Mouse (Mus musculus): ENCODE measurements around the gene Mt2.

Gene Mt2

DNA sequence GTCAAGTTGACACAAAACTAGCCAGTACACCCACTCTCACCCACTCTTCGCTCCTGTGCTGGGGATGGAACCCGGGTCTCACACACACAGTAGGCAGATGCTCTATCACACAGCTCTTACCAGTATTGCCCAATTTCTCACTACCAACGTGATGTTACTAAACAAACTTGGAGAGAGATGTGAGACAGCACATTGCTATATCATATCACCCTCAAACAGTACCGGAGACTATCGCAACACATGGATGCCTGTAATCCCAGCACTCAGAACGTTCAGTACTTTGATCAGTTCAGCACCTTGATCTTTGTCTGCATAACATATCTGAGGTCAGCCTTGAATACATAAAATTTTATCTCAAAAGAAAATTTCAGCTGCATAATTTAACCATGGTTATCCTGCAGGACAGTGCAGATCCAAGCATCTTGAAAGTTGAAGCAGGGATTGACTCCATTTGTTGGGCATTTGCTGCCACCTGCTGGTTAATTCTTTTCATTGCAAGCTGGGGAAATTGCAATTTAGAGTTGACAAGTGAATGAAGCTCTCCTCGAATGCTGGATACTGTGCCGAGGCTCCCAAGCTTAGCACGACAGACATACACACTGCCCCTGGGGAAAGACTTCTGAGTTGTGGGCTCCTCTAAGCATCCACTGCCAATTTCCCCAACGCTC, 26.9 kb downstream of the Mt2 start:
- peak; percentile 90 for DNase-seq (ENCODE audit: low read depth, low spot score)

DNA sequence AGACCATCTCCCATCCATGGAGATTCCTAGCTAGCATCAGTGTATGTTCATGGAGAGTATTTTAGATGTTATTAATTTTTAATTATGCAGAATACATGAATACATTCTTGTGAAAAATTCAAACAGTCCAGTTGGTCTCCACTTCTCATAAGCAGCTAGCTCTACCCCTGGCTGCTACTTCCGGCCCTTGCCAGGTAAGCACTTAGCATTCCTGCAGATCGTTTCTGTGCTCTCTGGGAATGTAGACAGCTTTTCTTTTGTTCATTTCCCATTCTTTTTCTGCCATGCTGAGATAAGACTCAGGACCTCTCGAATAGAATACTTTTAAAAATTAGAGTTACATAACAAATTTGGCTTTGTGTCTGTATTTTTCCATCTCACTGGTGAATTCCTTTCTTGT, 31.6 kb downstream of the Mt2 start:
- no peak for DNase-seq (ENCODE audit: low read depth, low spot score)

DNA sequence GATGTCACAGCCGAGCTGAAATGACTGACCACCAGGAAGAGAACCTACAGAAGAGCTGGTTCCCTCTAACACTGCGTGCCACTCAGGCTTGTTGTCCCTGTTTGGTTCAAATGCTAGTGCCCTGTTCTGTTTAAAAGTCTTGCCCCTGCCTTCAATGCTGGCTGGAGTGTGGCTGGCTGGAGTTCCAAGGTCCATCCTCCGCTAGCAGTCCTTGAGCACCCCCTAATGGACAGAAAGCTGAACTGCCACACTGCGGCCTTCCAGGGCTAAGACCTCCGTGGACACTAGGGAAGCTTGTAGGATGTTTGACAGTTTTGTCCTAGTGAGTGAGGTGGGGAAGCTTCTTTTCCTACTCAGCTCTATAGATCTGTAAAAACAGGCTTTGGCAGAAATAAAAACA, 33.3 kb downstream of the Mt2 start:
- peak; percentile 90 for DNase-seq (ENCODE audit: low read depth, low spot score)

DNA sequence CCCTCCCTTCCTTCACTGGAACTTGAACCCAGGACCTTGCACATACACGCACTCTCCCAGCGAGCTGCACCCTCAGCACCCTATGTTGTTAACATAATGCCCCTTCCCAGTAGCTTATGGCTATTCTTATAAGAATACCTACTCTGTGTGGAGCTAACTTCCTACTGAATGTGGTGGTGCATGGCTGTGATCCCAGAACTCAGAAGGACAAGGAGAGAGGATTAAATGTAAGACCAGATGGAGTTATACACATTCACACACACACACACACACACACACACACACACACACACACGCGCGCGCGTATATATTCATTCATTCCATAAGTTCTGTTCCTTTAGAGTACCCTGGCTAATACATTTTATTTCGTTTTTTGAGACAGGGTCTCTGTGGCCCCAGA, 33.8 kb downstream of the Mt2 start:
- no peak for DNase-seq (ENCODE audit: low read depth, low spot score)

DNA sequence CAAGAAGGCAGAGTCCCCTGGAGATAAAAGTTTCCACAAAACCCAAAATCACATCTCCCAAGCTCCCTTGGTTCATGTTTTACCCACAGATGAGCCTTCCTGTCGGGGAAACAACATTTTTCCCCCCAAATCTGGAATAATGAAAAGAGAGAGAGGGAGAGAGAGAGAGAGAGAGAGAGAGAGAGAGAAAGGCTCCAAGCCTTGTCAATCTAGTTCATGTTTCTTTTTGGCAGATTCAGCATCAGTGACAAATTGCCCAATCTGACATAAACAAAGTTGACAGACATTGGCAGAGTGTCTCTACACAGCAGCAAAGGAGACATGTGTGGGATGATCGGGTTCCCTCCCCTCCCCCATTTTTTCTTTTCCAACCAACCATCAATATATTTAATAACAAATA, 35.0 kb downstream of the Mt2 start:
- no peak for DNase-seq (ENCODE audit: low read depth, low spot score)

DNA sequence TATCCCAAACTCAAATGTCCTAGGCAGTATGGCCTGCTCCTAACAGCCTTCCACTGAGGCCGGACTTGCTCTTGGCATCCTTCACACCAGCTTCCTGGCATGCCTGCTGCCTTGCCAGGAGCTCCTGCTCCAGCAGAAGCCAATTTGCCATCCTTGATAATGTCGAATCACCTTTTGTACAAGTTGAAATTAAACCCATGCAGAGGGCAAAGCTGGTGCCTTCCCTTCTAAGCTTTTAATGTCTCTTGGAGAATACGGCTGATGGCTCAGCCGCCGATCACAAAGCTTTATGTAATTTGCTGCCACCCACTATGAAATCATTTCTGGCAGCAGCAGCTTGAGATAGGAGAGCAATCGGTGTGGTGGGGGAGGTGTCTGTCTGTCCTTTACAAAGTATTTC, 37.2 kb downstream of the Mt2 start:
- no peak for DNase-seq (ENCODE audit: low read depth, low spot score)

DNA sequence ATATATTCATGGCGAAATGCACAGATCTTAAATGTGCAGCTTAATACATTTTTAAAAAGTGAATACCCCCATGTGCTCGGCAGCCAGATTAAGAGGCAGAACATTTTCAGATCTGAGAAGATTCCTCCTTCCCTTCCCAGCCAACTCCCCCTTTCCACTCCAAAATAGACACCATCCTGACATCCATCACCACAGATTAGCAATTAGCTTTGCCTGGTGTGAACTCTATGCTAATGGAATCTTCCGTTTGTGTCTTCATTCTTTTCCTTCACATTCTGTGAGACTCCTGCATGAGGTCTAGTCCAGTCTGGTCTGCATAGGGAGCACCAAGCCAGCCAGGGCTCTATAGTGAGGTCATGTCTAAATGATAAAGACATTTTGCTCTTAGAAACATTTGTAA, 37.8 kb downstream of the Mt2 start:
- no peak for DNase-seq (ENCODE audit: low read depth, low spot score)

DNA sequence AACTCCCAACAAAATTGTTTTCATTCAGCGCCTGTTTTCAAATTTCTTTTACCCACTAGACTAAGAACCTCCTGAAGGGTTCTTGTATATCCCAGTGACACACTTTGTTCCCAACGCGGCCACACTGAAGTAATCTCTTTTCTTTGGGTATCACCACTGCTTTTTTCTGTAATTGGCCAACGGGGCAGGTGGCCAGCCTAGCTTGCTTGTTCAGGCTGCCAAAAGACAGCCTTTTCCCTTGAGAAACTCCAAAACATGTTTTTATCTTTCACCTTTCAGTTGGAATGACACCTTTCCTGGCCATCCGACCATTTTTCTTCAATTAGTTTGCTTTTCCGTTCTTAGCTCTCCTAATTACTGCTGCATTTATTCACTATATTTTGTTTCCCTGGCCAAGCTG, 41.4 kb downstream of the Mt2 start:
- DNase-seq (ENCODE audit: low read depth, low spot score) = no peak

DNA sequence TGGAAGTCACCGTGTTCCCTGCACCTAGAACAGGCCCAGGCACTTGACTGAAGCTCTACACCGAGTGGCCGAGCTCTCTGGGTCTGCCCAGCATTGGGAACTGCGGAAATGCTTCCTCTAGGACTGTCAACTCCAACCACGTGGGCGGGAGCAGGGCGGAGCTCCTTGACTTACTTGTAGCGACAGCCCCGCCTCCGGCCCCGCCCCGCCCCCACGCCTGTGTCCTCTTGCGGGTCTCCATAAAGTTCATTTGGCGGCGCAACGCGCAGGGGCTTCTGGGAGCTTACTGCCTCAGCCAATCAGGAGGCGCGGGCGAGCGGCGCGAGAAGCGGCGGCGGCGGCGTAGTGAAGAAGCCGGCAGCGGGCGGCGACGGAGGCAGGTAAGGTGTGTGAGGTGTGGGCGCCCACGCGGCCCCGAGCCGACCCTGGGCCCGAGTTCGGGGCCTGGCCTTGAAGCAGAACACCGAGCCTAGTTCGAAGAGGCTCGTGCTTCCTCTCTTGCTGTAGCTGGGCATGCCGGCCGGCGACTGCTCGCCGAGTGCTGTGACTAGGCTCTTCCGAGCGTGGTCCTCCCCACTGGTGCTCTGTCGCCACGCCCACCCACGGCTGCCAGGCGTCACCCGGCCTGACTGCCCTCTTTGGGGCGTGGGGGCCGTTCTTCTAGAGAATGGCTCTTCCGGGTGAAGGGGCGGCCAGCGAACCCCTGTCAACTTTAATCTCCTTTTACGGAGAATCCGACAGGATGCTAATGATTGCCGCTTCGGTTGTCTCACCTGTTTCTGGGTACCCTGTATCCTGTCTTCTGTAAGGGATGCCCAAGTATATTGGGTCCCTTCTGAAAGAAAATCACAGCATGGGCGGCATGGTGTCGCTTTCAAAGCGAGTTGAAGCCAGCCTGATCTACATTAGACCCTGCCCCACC, 42.0 kb downstream of the Mt2 start, which contains the start of gene Nup93:
Gene Nup93 (plus strand): TSS at position 313 of the 922 bp plus-strand sequence.
- DNase-seq (ENCODE audit: low read depth, low spot score) = peak; percentile 99

Measured in 3T3-L1 (cell line).